Mouse (Mus musculus) limb, embryonic 14.5 days (tissue): Measurements from ENCODE around the gene Prpf40a. TPM values are rescaled to one million over a fixed set of nuclear protein-coding genes. Genes with fewer than 3 reads are reported as not detected.

Source experiments
- ATAC-seq: fragments of 200-750 bp; cut with Nextera tagmentation; 2 replicates; pipeline ENCODE4 v1.8.0; 2017; ENCODE audit warnings: low read depth, moderate number of reproducible peaks, moderate TSS enrichment; ENCODE audit not compliant: low FRiP score
- DNase-seq: peaks from one replicate; pipeline ENCODE4 v3.0.0-alpha.2; 2015; ENCODE audit warnings: low spot score
- H3K27ac ChIP-seq: fragments of 300-500 bp; sonication (generic); replicated peaks from 2 replicates; pipeline ENCODE4 v1.5.1; 2014; ENCODE audit warnings: low read depth, mild to moderate bottlenecking, low read length, moderate library complexity, mixed read lengths
- H3K27me3 ChIP-seq: fragments of 300-500 bp; sonication (generic); 2 replicates; pipeline ENCODE4 v1.6.1; 2014; ENCODE audit warnings: low read length, mixed read lengths; ENCODE audit not compliant: control insufficient read depth, insufficient read depth
- H3K36me3 ChIP-seq: fragments of 300-500 bp; sonication (generic); 2 replicates; pipeline ENCODE4 v1.6.1; 2014; ENCODE audit warnings: mild to moderate bottlenecking, low read length, moderate library complexity, mixed read lengths; ENCODE audit not compliant: control insufficient read depth, insufficient read depth
- H3K4me1 ChIP-seq: fragments of 300-500 bp; sonication (generic); 2 replicates; pipeline ENCODE4 v1.6.1; 2014; ENCODE audit warnings: antibody characterized with exemption, low read length, mixed read lengths; ENCODE audit not compliant: control insufficient read depth, insufficient read depth
- H3K4me2 ChIP-seq: fragments of 300-500 bp; sonication (generic); replicated peaks from 2 replicates; pipeline ENCODE4 v1.6.1; 2014; ENCODE audit warnings: low read depth, mild to moderate bottlenecking, low read length, moderate library complexity; ENCODE audit not compliant: severe bottlenecking
- H3K4me3 ChIP-seq: fragments of 300-500 bp; sonication (generic); replicated peaks from 2 replicates; pipeline ENCODE4 v1.5.1; 2014; ENCODE audit warnings: low read length
- H3K9ac ChIP-seq: fragments of 300-500 bp; sonication (generic); 2 replicates; pipeline ENCODE4 v1.6.1; 2014; ENCODE audit warnings: mild to moderate bottlenecking, low read depth, low read length, moderate library complexity; ENCODE audit not compliant: severe bottlenecking
- H3K9me3 ChIP-seq: fragments of 300-500 bp; sonication (generic); 2 replicates; pipeline ENCODE4 v1.6.1; 2016; ENCODE audit warnings: low read length; ENCODE audit not compliant: control insufficient read depth
- POLR2A ChIP-seq: fragments of 200-500 bp; IDR thresholded peaks from 2 replicates; pipeline ENCODE4 v1.8.0; 2012; ENCODE audit warnings: inconsistent platforms, mild to moderate bottlenecking, moderate library complexity, borderline replicate concordance; ENCODE audit not compliant: insufficient read depth, insufficient read length; ENCODE audit errors: extremely low read depth
- WGBS: fragments of 180-500 bp; shearing (Covaris S2); extraction: QIAGEN DNeasy Blood & Tissue Kit; methylation state at CpG from one replicate; pipeline ENCODE4 v1.1.7; 2014; 5-methylcytosine and 5-hydroxymethylcytosine counted together
- polyA plus RNA-seq, 2 experiments: library from polyadenylated mRNA; depleted of rRNA in 1 of 2; stranded (reverse) in 1 of 2; unstranded in 1 of 2; fragments of >200 nt; fragmentation: Nextera tagmentation in 1 of 2; extraction: Ambion mirVana in 1 of 2; gene quantifications; 2 replicates each; pipeline versions ENCODE4 v1.2.1 to v1.2.3; 2012 to 2014

Gene Prpf40a
- polyA plus RNA-seq, 2 experiments: 29.8 to 150 TPM

GRCm38 (mm10) chr2:53095031-53095430 lies 96.1 kb downstream of the Prpf40a start:
- Histone ChIP-seq H3K27ac (no peak overlapping the region; the same call in 1 of the 2 replicates), H3K27me3 (no peaks in the 10 kb centered on the region), H3K4me1 (peaks cover 2% of the 10 kb centered on the region; the same call in 1 of the 2 replicates), H3K4me2 (no peak overlapping the region), H3K9me3 (no peaks in the 10 kb centered on the region), H3K9ac (no peak overlapping the region), H3K4me3 (no peak overlapping the region), H3K36me3 (peaks cover 10% of the 10 kb centered on the region; the same call in 1 of the 2 replicates)
- ATAC-seq: peak; percentile 65; the same call in 1 of the 2 replicates
- WGBS: 80% methylated on average over 9 of the region's 9 CpGs
- peak; percentile 22 for DNase-seq
- TF ChIP-seq POLR2A: no peak

- H3K4me2 ChIP-seq: no peak overlapping the region
- no peak for TF ChIP-seq POLR2A
- H3K9me3 ChIP-seq: no peaks in the 10 kb centered on the region
- H3K4me1 ChIP-seq: no peaks in the 10 kb centered on the region
- no peak overlapping the region for H3K9ac ChIP-seq
- H3K27ac ChIP-seq: no peak overlapping the region
- H3K36me3 ChIP-seq: no peaks in the 10 kb centered on the region; the same call in 1 of the 2 replicates
- no peak for ATAC-seq
- no peaks in the 10 kb centered on the region for H3K27me3 ChIP-seq
- no peak overlapping the region for H3K4me3 ChIP-seq
- WGBS: 87% methylated on average over 3 of the region's 3 CpGs
- no peak for DNase-seq
Measured at GRCm38 (mm10) chr2:53088744-53089143, 102.3 kb downstream of the Prpf40a start.

- no peak for ATAC-seq
- no peak overlapping the region for H3K9ac ChIP-seq
- no peak for TF ChIP-seq POLR2A
Measured at GRCm38 (mm10) chr2:53085617-53086202, 105.4 kb downstream of the Prpf40a start.

More at GRCm38 (mm10) chr2:53085617-53086202, 105.4 kb downstream of the Prpf40a start:
- Histone ChIP-seq H3K4me2 (no peak overlapping the region), H3K27me3 (no peaks in the 10 kb centered on the region), H3K9me3 (no peaks in the 10 kb centered on the region), H3K27ac (no peak overlapping the region), H3K4me1 (peaks cover 6% of the 10 kb centered on the region; the same call in 1 of the 2 replicates), H3K4me3 (no peak overlapping the region), H3K36me3 (peaks cover 3% of the 10 kb centered on the region; the same call in 1 of the 2 replicates)
- DNase-seq: peak; percentile 19
- WGBS: 57% methylated on average over 9 of the region's 9 CpGs

Other genes with a start within 250 kb of the Prpf40a start
- gene Arl6ip6, start 442 bp upstream of the Prpf40a start, polyA plus RNA-seq (2012; rRNA removed): 38.8 and 41.9 TPM in 2 replicates
- 41.3 and 44.4 TPM in 2 replicates for gene Arl6ip6, start 442 bp upstream of the Prpf40a start, polyA plus RNA-seq (2014; fragmentation: Nextera tagmentation; extraction: Ambion mirVana)